Mouse (Mus musculus) stomach, postnatal 0 days (tissue): ENCODE measurements around the gene Gm17387. TPM values are rescaled to one million over a fixed set of nuclear protein-coding genes. Genes with fewer than 3 reads are reported as not detected.
A peak's percentile ranks its signal among the peaks of the same experiment; 100 is the strongest.

Experiments used
- ATAC-seq: fragments of 200-750 bp; cut with Nextera tagmentation; 2 replicates; pipeline ENCODE4 v1.8.0; 2017; ENCODE audit not compliant: low FRiP score, low TSS enrichment
- DNase-seq: peaks from one replicate; pipeline ENCODE4 v3.0.0-alpha.2; 2016; ENCODE audit warnings: low spot score
- H3K27ac ChIP-seq: fragments of 300-500 bp; sonication (generic); replicated peaks from 2 replicates; pipeline ENCODE4 v1.5.1; 2014; ENCODE audit warnings: mild to moderate bottlenecking, control low read depth
- H3K27me3 ChIP-seq: fragments of 300-500 bp; sonication (generic); 2 replicates; pipeline ENCODE4 v1.6.1; 2014; ENCODE audit warnings: low read length; ENCODE audit not compliant: control insufficient read depth, insufficient read depth
- H3K36me3 ChIP-seq: fragments of 300-500 bp; sonication (generic); 2 replicates; pipeline ENCODE4 v1.6.1; 2014; ENCODE audit warnings: low read length, mixed read lengths; ENCODE audit not compliant: control insufficient read depth, insufficient read depth
- H3K4me1 ChIP-seq: fragments of 300-500 bp; sonication (generic); replicated peaks from 2 replicates; pipeline ENCODE4 v1.6.1; 2014; ENCODE audit warnings: antibody characterized with exemption; ENCODE audit not compliant: control insufficient read depth, insufficient read depth
- H3K4me2 ChIP-seq: fragments of 300-500 bp; sonication (generic); replicated peaks from 2 replicates; pipeline ENCODE4 v1.6.1; 2014; ENCODE audit warnings: low read depth, mild to moderate bottlenecking, control low read depth, moderate library complexity
- H3K4me3 ChIP-seq: fragments of 300-500 bp; sonication (generic); 2 replicates; pipeline ENCODE4 v1.5.1; 2014; ENCODE audit warnings: low read depth, low read length, control low read depth
- H3K9ac ChIP-seq: fragments of 300-500 bp; sonication (generic); 2 replicates; pipeline ENCODE4 v1.6.1; 2014; ENCODE audit warnings: mild to moderate bottlenecking, low read length, control low read depth, mixed read lengths
- H3K9me3 ChIP-seq: fragments of 300-500 bp; sonication (generic); 2 replicates; pipeline ENCODE4 v1.6.1; 2016; ENCODE audit warnings: low read length; ENCODE audit not compliant: control insufficient read depth
- CTCF ChIP-seq: IDR thresholded peaks from 2 replicates; pipeline ENCODE4 v1.5.1; 2016; ENCODE audit warnings: antibody characterized with exemption, low read depth, mild to moderate bottlenecking, moderate library complexity
- EP300 ChIP-seq: optimal IDR thresholded peaks from 2 replicates; pipeline ENCODE3; 2016; ENCODE audit warnings: antibody characterized with exemption
- WGBS: fragments of 180-500 bp; shearing (Covaris S2); extraction: QIAGEN DNeasy Blood & Tissue Kit; methylation state at CpG from one replicate; pipeline ENCODE4 v1.1.7; 2014; 5-methylcytosine and 5-hydroxymethylcytosine counted together
- polyA plus RNA-seq: library from polyadenylated mRNA; unstranded; fragments of >200 nt; fragmentation: Nextera tagmentation; extraction: Ambion mirVana; gene quantifications from 2 replicates; pipeline ENCODE4 v1.2.1, GENCODE M21; 2015

The Gm17387 gene
- polyA plus RNA-seq, 1 experiment from 2014 or later, result not detected

GRCm38 (mm10) chr7:141057541-141057940 is 28.6 kb downstream of the Gm17387 start:
- no peaks in the 10 kb centered on the region for H3K27me3 ChIP-seq
- no peaks in the 10 kb centered on the region for H3K9me3 ChIP-seq
- ATAC-seq (no peak), DNase-seq (no peak)
- WGBS, result 89% methylated on average over 1 of the region's 1 CpGs
- no peak overlapping the region for H3K9ac ChIP-seq
- no peak overlapping the region for H3K4me3 ChIP-seq
- H3K27ac ChIP-seq, result no peak overlapping the region
- 0 out of 2 replicates have a peak, but pooled peaks cover 4% of the 10 kb centered on the region for H3K4me1 ChIP-seq
- no peaks in the 10 kb centered on the region for H3K36me3 ChIP-seq
- H3K4me2 ChIP-seq, result no peak overlapping the region
- TF ChIP-seq EP300 (no peak), CTCF (no peak)

- no peak overlapping the region for H3K27ac ChIP-seq
- no peak for TF ChIP-seq EP300
- no peak for TF ChIP-seq CTCF
- no peaks in the 10 kb centered on the region for H3K36me3 ChIP-seq
- no peaks in the 10 kb centered on the region for H3K9me3 ChIP-seq
- DNase-seq (no peak), ATAC-seq (no peak)
- H3K27me3 ChIP-seq, result no peaks in the 10 kb centered on the region
- H3K9ac ChIP-seq, result no peak overlapping the region
- H3K4me2 ChIP-seq, result no peak overlapping the region
- H3K4me1 ChIP-seq, result 0 out of 2 replicates have a peak, but pooled peaks cover 4% of the 10 kb centered on the region
- H3K4me3 ChIP-seq, result no peak overlapping the region
- WGBS, result 87% methylated on average over 14 of the region's 14 CpGs
Observed at GRCm38 (mm10) chr7:141058601-141059341, 29.8 kb downstream of the Gm17387 start.

- H3K9ac ChIP-seq, result no peak overlapping the region
- WGBS, result 62% methylated on average over 2 of the region's 2 CpGs
- H3K36me3 ChIP-seq, result no peaks in the 10 kb centered on the region
- no peak for TF ChIP-seq CTCF
- TF ChIP-seq EP300, result no peak
- DNase-seq (no peak), ATAC-seq (0 out of 2 replicates have a peak, but pooled peaks have one; percentile 25)
- peak overlapping the region; percentile 97; the same call in 1 of the 2 replicates for H3K4me2 ChIP-seq
- H3K27me3 ChIP-seq, result no peaks in the 10 kb centered on the region
- H3K4me1 ChIP-seq, result 0 out of 2 replicates have a peak, but pooled peaks cover 4% of the 10 kb centered on the region
- H3K4me3 ChIP-seq, result no peak overlapping the region; the same call in 1 of the 2 replicates
- H3K9me3 ChIP-seq, result no peaks in the 10 kb centered on the region
- no peak overlapping the region for H3K27ac ChIP-seq
Observed at GRCm38 (mm10) chr7:141059929-141060328, 31.0 kb downstream of the Gm17387 start.

GRCm38 (mm10) chr7:141060426-141061242 is 31.7 kb downstream of the Gm17387 start, which contains the start of gene B4galnt4:
Gene B4galnt4, plus strand, starts transcription at chr7:141061104.
- TF ChIP-seq EP300, result no peak
- TF ChIP-seq CTCF, result no peak
- DNase-seq (peak; percentile 82), ATAC-seq (peak; percentile 80)
- Histone ChIP-seq H3K9me3 (no peaks in the 10 kb centered on the region), H3K4me1 (0 out of 2 replicates have a peak, but pooled peaks cover 4% of the 10 kb centered on the region), H3K4me2 (peak within 1 kb of the TSS; percentile 97), H3K27ac (no peak within 1 kb of the TSS), H3K4me3 (peak within 1 kb of the TSS; percentile 48), H3K36me3 (no peaks in the 10 kb centered on the region), H3K9ac (peak within 1 kb of the TSS; percentile 59), H3K27me3 (no peaks in the 10 kb centered on the region)
- 2% methylated on average over 52 of the region's 72 CpGs for WGBS

- TF ChIP-seq EP300, result no peak
- no peak for TF ChIP-seq CTCF
- H3K4me1 ChIP-seq, result 0 out of 2 replicates have a peak, but pooled peaks cover 4% of the 10 kb centered on the region
- H3K4me3 ChIP-seq, result peak overlapping the region; percentile 48
- no peaks in the 10 kb centered on the region for H3K36me3 ChIP-seq
- H3K27me3 ChIP-seq, result no peaks in the 10 kb centered on the region
- no peak overlapping the region for H3K27ac ChIP-seq
- H3K9ac ChIP-seq, result peak overlapping the region; percentile 59
- H3K4me2 ChIP-seq, result peak overlapping the region; percentile 97
- no peak for DNase-seq
- no peaks in the 10 kb centered on the region for H3K9me3 ChIP-seq
- ATAC-seq, result 0 out of 2 replicates have a peak, but pooled peaks have one; percentile 24
- WGBS, result under 1% methylated on average over 37 of the region's 37 CpGs
Observed at GRCm38 (mm10) chr7:141061269-141061692, 32.4 kb downstream of the Gm17387 start.
